Mouse (Mus musculus): ENCODE measurements around the gene Tst.

- TF ChIP-seq CTCF (IDR thresholded peaks at IDR 0.05; ENCODE audit: control insufficient read depth, insufficient read depth, insufficient replicate concordance, low read depth, low read length) (no peak; the same call in 1 of the 2 replicates), POLR2A (IDR thresholded peaks at IDR 0.05; ENCODE audit: control insufficient read depth, low read depth, low read length) (no peak)
These were observed 50.7 kb downstream of the Tst start for GRCm38 (mm10) chr15:78354958-78355357.
